Mouse (Mus musculus) lung, adult 18-20 months (tissue): ENCODE data around the gene Pappa.

Experiments used
- DNase-seq, 2 experiments: peaks; one replicate each; pipeline ENCODE4 v3.0.0; 2022; ENCODE audit warnings: mixed read lengths in 2 of 2

Pappa gene

GRCm38 (mm10) chr4:65278451-65279271, 154.7 kb downstream of the Pappa start:
- DNase-seq, result no peak

- no peak for DNase-seq
These were observed 155.3 kb downstream of the Pappa start for GRCm38 (mm10) chr4:65279272-65279653.

- no peak for DNase-seq
These were observed 156.2 kb downstream of the Pappa start for GRCm38 (mm10) chr4:65279979-65280677.

GRCm38 (mm10) chr4:65280888-65281287, 156.9 kb downstream of the Pappa start:
- DNase-seq, result no peak

GRCm38 (mm10) chr4:65283611-65284010, 159.6 kb downstream of the Pappa start:
- DNase-seq, result no peak

DNA sequence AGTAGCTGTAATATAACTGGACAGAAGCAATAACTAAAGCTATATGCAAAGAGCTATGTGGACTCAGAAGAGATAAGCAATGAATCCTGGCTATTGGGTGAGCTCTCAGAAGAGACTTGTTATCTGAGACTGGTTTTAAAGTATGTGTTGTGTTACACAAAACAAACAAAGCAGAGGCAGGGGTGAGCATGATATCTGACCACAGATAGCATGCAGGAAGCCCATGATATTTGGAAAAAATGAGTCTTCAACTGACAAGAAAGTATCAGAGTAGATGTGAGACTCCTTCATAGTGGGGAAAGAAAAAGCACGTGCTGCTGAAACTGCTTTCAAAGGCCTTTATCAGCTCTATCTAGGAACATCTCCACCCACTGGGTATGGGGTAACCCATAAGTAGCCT, 161.2 kb downstream of the Pappa start:
- no peak for DNase-seq

GRCm38 (mm10) chr4:65289247-65289646, 165.3 kb downstream of the Pappa start:
- peak; percentile 6 to 7 for DNase-seq

GRCm38 (mm10) chr4:65295741-65296140, 171.8 kb downstream of the Pappa start:
- peak in 1 of 2 experiments; percentile 36 for DNase-seq

DNA sequence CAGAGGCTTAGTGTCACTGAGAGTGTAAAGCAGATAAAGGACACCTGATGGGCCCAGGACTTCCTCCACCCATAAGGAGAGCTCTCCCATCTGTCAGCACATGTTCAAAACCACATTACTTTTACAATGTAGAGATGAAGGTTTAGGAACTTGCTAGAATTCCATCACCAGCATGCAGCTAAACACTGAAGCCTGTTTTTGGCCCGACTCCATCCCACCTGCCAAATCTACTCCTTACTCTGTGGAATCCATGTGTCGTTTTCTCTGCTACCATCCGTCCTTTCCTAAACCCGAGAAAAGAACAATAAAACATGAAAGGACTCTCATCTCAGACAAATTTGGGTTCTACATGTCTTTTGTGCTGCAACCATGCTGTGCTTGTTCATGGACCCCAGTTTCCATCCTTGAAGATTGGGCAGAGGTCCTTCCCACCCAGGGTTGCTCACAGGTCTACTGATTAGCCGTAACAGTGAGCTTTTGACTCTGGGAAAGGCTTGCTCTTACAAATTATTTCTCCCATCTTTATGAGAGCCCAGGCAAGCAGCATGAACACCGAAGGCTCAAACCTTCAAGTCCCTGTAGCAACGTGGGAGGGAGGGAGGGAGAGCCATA, 172.5 kb downstream of the Pappa start:
- DNase-seq, result no peak

GRCm38 (mm10) chr4:65296968-65297499, 173.1 kb downstream of the Pappa start:
- no peak for DNase-seq

GRCm38 (mm10) chr4:65298212-65299181, 174.5 kb downstream of the Pappa start:
- peak in 1 of 2 experiments; percentile 8 for DNase-seq

GRCm38 (mm10) chr4:65299365-65299764, 175.4 kb downstream of the Pappa start:
- no peak for DNase-seq

DNA sequence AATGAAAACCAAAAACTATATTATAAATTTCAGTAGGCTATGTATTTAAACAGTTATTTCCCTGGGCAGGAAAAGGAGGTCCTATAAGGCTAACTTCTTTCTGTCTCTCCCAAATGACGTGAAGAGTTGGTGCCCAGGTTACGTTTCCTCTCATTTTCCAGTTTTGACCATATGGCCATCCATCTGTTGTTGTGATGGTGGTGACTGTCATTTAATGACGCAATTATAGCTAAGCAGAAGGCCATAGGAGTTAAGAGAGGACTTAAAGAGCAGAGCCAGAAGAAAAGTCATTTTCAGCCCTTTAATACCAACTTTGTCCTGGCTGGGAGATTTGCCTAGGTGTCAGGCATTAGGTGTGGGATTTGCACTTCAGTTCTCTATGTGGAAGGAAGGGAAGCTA, 176.5 kb downstream of the Pappa start:
- DNase-seq, result no peak

GRCm38 (mm10) chr4:65302666-65303065, 178.7 kb downstream of the Pappa start:
- no peak for DNase-seq

DNA sequence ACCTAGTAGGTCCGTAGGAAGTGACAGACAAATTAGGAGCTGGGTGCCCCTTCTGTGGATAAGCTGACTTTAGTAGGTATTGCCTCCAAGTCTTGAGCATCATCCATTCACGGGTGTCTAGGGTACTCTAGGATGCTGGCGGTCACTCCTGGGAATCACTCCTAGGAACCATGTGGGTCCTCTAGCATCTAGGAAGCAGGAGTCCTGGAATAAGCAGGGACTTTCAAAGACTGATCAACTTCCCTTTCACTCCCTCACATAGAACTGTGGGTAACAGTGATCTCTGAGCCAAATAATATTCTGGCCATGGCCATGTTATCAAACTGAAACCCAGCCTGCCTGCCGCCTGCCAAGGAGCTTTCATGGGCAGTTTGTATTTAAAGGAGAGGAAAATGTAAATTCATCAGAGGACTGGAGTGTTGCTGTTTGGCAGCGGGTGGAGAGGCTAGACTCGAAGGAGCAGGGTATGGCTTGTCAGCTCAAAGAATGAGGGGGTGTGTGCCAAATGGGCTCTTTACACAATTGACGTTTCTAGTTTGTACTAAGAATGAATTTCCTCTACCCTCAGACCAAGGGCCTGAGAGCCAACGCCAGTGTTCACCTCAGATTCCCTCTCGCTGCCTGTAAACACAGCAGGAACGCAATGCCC, 194.0 kb downstream of the Pappa start:
- DNase-seq, result peak; percentile 55 to 64

DNA sequence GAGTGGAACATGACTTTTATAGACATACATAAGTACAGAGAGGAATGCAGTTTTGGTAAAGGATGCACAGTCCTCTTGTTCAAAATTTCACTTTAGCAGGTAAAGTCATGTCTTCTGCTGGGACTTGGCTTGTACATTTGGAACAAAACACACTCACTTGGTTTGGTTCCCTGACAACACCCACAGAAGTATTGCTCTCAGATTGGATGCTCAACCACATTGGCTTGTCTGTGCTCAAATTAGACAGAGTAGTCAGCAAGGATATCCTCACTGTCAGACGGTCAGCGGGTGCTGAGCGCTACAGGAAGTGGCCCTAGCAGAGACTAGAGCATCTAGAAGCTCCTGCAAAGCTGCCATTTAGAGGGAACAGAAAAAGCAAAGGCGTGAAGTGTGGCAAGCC, 197.4 kb downstream of the Pappa start:
- no peak for DNase-seq

DNA sequence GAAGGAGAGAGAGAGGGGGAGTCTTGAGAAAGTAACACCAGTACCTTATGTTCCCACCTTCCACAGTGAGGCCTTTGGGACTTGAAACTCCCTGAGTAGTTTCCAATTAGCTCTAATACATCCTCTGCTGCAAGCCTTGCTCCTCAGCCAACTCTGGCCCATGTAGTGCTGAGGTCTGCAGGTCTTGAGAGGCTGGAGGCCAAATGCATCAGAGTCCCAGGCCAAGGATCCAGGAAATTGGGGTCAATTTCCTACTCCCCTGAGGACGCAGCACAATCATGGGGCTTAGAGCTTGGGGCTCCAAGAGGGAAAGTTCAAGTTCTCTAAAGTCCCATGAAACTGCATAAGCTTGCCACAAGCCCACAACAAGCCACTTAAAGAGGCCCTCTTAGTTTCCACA, 198.0 kb downstream of the Pappa start:
- no peak for DNase-seq

DNA sequence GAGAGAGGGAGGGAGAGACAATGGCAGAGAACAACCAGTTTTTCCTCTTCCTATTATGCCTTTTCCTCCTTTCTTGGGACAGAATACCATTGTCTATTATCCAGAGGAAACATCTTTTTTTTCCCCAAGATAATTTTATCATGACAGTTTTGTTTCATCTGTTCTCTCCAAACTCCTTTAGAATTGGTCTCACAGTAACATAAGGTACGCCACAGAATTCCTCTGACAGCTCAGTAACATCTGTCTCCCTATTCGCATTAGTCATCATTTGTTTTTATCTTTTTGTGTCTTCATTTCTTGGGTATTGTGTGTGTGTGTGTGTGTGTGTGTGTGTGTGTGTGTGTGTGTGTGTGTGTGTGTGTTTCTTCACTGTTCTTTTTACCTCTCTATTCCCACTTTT, 201.8 kb downstream of the Pappa start:
- no peak for DNase-seq

- no peak for DNase-seq
These were observed 204.7 kb downstream of the Pappa start for GRCm38 (mm10) chr4:65328486-65329308.

GRCm38 (mm10) chr4:65333718-65334117, 209.7 kb downstream of the Pappa start:
- no peak for DNase-seq

DNA sequence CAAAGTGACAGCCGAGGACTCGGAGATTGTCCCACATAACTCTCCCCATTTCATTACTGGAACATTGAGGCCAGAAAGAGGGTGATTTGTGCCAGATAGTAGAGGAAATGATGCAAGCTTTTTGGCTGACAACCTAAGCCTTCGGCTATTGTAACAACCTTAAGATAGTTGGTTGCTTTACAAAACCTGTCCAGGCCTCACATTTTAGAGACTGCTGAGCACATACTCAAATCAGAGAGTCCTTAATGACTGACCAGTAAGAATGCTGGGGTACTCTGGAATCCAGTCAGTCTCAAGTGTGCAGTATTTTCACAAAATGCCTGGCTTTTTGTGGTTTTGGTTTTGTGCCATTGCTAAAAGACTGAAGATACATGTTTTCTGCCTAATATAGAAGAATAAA, 217.8 kb downstream of the Pappa start:
- DNase-seq, result no peak
